Mouse (Mus musculus): Measurements from ENCODE around the gene Ubtd1. TPM values are rescaled to one million over a fixed set of nuclear protein-coding genes. Genes with fewer than 3 reads are reported as not detected.
A peak's percentile ranks its signal among the peaks of the same experiment; 100 is the strongest.

The Ubtd1 gene
- polyA plus RNA-seq, 1 experiment: 31.7 TPM

DNA sequence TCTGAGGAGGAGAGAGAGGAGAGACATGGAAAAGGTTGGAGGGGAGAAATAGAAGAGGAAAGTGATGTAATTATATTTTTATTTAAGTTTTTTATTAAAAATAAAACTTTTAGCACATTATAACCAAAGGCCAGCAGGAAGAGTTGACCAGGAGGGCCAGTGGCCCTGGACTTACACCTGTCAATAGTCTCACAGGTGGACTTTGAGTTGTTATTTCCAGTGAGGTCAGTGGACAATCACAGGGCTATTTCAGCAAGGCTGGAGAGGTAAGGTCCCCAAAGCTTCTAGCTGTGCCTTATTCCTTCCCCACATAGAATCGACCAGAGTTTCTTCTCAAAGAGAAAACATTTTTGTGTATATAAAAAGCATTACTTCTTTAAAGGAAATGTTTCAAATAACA lies 68.7 kb downstream of the Ubtd1 start:
- no peak overlapping the region for H3K4me3 ChIP-seq (replicated peaks; ENCODE audit: extremely low read depth, low read depth, low read length)
- DNase-seq: no peak
- H3K4me1 ChIP-seq (ENCODE audit: control insufficient read depth, insufficient read depth, low read length): peaks cover 4% of the 10 kb centered on the region
- TF ChIP-seq POLR2A (IDR thresholded peaks at IDR 0.05; ENCODE audit: borderline replicate concordance, extremely low read depth, low read depth, low read length): no peak
- TF ChIP-seq CTCF (IDR thresholded peaks at IDR 0.05; ENCODE audit: insufficient read depth, low read length): no peak
- WGBS: 92% methylated on average over 1 of the region's 1 CpGs

DNA sequence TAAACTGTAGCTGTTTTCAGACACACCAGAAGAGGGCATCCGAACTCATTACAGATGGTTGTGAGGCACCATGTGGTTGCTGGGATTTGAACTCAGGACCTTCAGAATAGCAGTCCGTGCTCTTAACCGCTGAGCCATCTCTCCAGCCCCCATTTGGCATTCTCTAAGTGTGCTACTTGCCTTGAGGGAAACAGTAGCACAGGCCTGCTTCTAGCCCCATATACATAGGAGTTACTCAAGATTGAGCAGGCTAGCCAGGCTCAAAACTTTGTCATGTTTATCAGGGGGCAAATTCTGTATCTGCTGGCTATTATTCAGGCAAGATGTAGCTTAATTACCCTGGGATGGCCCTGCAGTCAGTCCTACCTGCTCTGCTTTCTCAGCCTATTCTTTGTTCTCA lies 69.8 kb downstream of the Ubtd1 start:
- no peak for DNase-seq

DNA sequence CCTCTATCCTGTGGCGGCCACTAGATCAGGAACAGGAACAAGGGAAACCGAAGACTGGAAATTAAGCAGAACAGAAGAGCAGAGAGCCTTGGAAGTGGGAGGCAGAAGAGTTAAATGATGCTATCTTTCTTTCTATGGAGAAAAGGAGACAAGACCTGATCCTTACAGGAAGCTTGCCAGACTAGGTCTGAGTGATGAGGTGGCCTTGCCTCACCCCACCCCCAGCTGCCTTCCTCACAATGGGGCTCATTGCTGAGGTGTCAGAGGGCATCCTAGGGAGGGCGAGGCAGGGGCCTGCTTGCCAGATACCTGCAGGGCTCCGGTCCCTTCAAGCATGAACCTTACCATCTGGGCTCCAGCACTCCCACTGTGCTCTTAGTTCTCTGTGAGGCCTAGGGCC lies 70.4 kb downstream of the Ubtd1 start, which contains the start of gene 4933411K16Rik:
Gene 4933411K16Rik, plus strand, starts transcription at position 301 of the 400 bp plus-strand sequence.
- 86% methylated on average over 4 of the region's 4 CpGs for WGBS
- TF ChIP-seq CTCF (IDR thresholded peaks at IDR 0.05; ENCODE audit: insufficient read depth, low read length): no peak
- no peak for TF ChIP-seq POLR2A (IDR thresholded peaks at IDR 0.05; ENCODE audit: borderline replicate concordance, extremely low read depth, low read depth, low read length)
- H3K4me1 ChIP-seq (ENCODE audit: control insufficient read depth, insufficient read depth, low read length): no peaks in the 10 kb centered on the region
- no peak for DNase-seq
- H3K4me3 ChIP-seq (replicated peaks; ENCODE audit: extremely low read depth, low read depth, low read length): no peak within 1 kb of the TSS

More for the DNA sequence above, 69.8 kb downstream of the Ubtd1 start:
- WGBS: 82% methylated on average over 3 of the region's 3 CpGs
- Histone ChIP-seq H3K4me1 (ENCODE audit: control insufficient read depth, insufficient read depth, low read length) (no peaks in the 10 kb centered on the region), H3K4me3 (replicated peaks; ENCODE audit: extremely low read depth, low read depth, low read length) (no peak overlapping the region)
- TF ChIP-seq POLR2A (IDR thresholded peaks at IDR 0.05; ENCODE audit: borderline replicate concordance, extremely low read depth, low read depth, low read length): no peak

DNA sequence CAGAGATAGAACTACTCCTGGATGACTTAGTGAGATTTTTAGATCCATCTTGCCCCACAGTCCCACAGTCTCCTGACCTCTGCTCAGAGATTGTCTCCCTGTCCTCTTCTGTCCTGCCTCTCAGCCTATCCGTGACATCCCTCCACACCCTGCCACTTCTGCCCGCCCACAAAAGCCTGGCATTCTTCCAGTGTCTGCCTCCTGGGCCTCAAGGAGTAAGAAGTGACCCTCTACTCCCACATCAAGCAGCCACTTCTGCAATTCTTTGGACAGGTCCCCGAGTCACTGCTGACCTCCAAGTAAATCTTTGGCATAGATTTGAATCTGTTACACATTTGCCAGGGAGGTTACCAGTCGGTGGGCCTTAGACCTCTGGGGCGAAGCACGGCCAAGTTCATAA lies 72.7 kb downstream of the Ubtd1 start:
- peak; percentile 23 for DNase-seq
- Histone ChIP-seq H3K4me1 (ENCODE audit: control insufficient read depth, insufficient read depth, low read length) (no peaks in the 10 kb centered on the region), H3K4me3 (replicated peaks; ENCODE audit: extremely low read depth, low read depth, low read length) (no peak overlapping the region)
- 54% methylated on average over 6 of the region's 6 CpGs for WGBS
- TF ChIP-seq CTCF (IDR thresholded peaks at IDR 0.05; ENCODE audit: insufficient read depth, low read length) (no peak), POLR2A (IDR thresholded peaks at IDR 0.05; ENCODE audit: borderline replicate concordance, extremely low read depth, low read depth, low read length) (no peak)

DNA sequence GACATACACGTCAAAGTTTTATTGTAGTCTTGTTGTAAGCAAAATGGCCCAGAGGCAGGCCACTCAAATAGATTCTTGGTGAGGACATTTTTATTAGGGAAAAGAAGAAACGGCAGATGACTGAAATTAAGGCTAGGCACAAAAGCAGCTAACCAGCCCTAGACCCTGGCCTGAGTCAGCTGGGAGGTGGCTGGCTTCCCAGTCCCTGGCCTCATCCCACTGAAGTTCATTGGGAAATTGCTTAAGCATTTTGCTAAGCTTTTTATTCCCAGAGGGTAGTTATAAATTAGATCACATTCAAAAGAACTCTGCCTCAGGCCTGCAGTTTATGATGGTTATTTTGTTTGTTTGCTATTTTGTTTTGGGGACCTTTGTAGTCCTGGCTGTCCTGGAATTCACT lies 74.3 kb downstream of the Ubtd1 start:
- no peak overlapping the region for H3K4me3 ChIP-seq (replicated peaks; ENCODE audit: extremely low read depth, low read depth, low read length)
- H3K4me1 ChIP-seq (ENCODE audit: control insufficient read depth, insufficient read depth, low read length): no peaks in the 10 kb centered on the region
- WGBS: 77% methylated on average over 2 of the region's 2 CpGs
- no peak for TF ChIP-seq POLR2A (IDR thresholded peaks at IDR 0.05; ENCODE audit: borderline replicate concordance, extremely low read depth, low read depth, low read length)
- TF ChIP-seq CTCF (IDR thresholded peaks at IDR 0.05; ENCODE audit: insufficient read depth, low read length): no peak
- DNase-seq: no peak

DNA sequence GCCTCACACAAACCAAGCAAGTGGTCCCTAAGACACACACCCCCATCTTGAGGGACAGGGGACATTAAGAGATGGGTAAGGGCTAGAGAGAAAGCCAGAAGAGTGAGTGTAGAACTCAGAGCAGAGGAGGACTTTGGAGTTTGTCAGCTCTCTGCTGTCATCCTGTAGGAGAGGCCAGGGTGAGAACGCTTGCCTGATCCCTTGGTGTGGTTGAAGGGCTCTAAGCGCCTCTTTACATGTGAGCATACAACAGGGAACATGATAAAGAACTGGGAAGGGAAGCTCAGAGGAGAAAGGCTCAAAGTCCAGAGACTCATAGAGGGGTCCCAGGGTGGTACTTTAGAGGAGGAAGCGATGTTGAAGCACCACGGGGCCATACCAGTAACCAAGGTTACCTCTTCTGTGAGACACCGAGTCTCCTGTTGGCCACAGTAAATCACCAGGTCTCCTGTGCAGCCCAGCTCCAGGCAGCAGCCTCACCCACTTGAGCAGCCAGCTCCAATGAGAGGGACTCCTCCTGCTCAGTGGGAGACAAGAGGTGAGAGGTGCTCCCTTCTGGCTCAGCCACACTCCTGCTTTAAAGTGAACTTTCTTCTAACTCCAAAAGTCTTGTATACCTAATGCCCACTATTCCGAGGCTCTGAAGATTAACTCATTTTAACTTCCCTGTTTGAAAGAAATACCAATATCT lies 75.3 kb downstream of the Ubtd1 start:
- 78% methylated on average over 6 of the region's 6 CpGs for WGBS
- Histone ChIP-seq H3K4me1 (ENCODE audit: control insufficient read depth, insufficient read depth, low read length) (no peaks in the 10 kb centered on the region), H3K4me3 (replicated peaks; ENCODE audit: extremely low read depth, low read depth, low read length) (no peak overlapping the region)
- no peak for TF ChIP-seq CTCF (IDR thresholded peaks at IDR 0.05; ENCODE audit: insufficient read depth, low read length)
- no peak for TF ChIP-seq POLR2A (IDR thresholded peaks at IDR 0.05; ENCODE audit: borderline replicate concordance, extremely low read depth, low read depth, low read length)
- DNase-seq: no peak

DNA sequence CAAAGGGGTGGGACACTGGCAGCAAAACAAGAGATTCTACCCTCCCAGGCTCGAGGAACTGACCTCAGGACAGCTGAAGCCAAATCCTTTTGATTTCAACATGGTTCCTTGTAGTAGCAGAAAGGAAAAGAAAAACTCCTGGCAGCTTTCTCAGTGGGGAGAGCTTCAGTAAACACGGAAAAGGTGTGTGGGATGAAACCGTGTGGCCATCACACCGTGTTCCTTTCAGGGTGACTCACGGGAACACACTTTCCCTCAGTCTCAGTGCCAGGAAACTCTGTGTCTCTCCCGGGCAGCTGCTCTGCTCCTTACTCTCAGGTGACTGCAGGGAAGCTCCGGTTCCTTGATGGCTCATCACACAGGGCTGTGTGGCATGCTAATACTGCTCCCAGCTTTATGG lies 76.9 kb downstream of the Ubtd1 start:
- TF ChIP-seq CTCF (IDR thresholded peaks at IDR 0.05; ENCODE audit: insufficient read depth, low read length) (no peak), POLR2A (IDR thresholded peaks at IDR 0.05; ENCODE audit: borderline replicate concordance, extremely low read depth, low read depth, low read length) (no peak)
- DNase-seq: no peak
- no peak overlapping the region for H3K4me3 ChIP-seq (replicated peaks; ENCODE audit: extremely low read depth, low read depth, low read length)
- no peaks in the 10 kb centered on the region for H3K4me1 ChIP-seq (ENCODE audit: control insufficient read depth, insufficient read depth, low read length)
- WGBS: 47% methylated on average over 7 of the region's 7 CpGs

DNA sequence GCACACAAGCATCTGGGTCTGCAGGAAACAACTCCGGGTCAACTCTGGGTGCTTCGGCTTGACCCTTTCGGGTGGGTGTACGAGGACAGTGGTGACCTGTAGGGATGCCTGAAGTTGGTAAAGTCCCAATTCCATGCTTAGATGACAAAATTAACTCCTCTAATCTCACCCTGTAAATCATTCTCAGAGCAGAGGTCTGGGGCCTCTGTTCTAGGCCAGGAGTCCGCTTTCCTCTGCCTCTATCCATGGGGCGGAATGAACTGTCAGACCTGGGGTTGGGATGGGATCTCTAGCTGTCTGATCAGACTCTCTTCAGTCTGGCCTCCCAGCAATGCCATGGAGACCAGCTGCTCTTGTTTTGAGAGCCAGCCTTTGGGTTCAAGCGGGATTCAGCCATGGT lies 79.9 kb downstream of the Ubtd1 start:
- H3K4me1 ChIP-seq (ENCODE audit: control insufficient read depth, insufficient read depth, low read length): no peaks in the 10 kb centered on the region
- WGBS: 94% methylated on average over 7 of the region's 7 CpGs
- no peak overlapping the region for H3K4me3 ChIP-seq (replicated peaks; ENCODE audit: extremely low read depth, low read depth, low read length)
- no peak for DNase-seq
- no peak for TF ChIP-seq POLR2A (IDR thresholded peaks at IDR 0.05; ENCODE audit: borderline replicate concordance, extremely low read depth, low read depth, low read length)
- no peak for TF ChIP-seq CTCF (IDR thresholded peaks at IDR 0.05; ENCODE audit: insufficient read depth, low read length)

DNA sequence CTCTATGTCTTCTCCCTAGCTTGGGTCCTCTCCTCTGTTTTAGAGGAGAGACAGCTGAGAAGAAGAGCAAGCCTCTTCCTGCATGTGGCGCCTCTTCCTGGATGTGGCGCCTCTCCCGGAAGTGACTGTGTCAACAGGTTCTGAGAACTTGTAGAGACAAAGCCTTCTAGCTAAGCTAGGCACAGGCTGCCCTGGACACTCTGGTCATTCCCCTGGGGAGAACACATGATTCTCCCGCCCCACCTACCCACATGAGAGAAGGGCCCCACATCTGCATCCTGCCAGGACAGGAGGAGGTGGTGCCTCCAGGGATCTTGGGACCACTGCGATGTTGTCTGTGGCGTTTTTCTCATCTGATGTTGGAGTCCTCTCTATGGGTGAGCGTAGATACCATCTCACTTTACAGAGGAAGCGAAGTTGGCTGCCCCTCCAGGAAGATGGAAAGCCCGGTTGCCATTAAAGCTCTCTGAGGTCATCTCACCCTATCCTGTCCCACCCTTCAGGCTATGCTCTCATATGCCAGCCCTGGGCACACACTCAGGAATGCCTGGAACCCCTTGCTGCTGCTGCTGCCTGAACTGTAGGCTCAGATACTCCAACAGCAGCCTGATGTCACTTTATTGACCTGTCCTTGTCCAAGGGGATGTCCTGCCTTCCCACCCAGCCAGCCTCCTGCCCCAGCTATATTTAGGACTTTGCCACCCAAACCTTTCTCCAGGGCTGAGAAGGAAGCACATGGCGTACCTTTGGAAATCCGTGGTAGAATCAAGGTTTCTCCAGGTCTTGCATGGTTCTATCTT lies 87.1 kb downstream of the Ubtd1 start:
- Histone ChIP-seq H3K4me1 (ENCODE audit: control insufficient read depth, insufficient read depth, low read length) (no peaks in the 10 kb centered on the region), H3K4me3 (replicated peaks; ENCODE audit: extremely low read depth, low read depth, low read length) (peak overlapping the region; percentile 31)
- 43% methylated on average over 11 of the region's 11 CpGs for WGBS
- peak; percentile 33 for DNase-seq
- no peak for TF ChIP-seq CTCF (IDR thresholded peaks at IDR 0.05; ENCODE audit: insufficient read depth, low read length)
- TF ChIP-seq POLR2A (IDR thresholded peaks at IDR 0.05; ENCODE audit: borderline replicate concordance, extremely low read depth, low read depth, low read length): peak; percentile 34; the same call in 1 of the 2 replicates

DNA sequence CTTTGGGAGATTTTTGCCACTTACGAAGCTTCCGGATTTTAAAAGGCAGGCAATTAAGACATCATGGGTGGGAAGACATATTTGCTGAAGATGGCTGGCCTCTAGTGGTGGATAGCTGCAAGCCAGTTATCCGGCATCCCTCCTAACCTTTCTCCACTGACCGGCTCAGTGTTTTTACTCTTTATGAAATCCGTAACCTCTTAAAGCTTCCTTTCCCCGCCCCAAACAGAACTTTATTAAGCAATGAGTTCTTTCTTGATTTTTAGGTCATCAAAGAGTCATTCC lies 87.6 kb downstream of the Ubtd1 start:
- DNase-seq: no peak
- H3K4me1 ChIP-seq (ENCODE audit: control insufficient read depth, insufficient read depth, low read length): no peaks in the 10 kb centered on the region
- H3K4me3 ChIP-seq (replicated peaks; ENCODE audit: extremely low read depth, low read depth, low read length): no peak overlapping the region
- TF ChIP-seq POLR2A (IDR thresholded peaks at IDR 0.05; ENCODE audit: borderline replicate concordance, extremely low read depth, low read depth, low read length) (no peak), CTCF (IDR thresholded peaks at IDR 0.05; ENCODE audit: insufficient read depth, low read length) (peak; percentile 53)
- 37% methylated on average over 6 of the region's 6 CpGs for WGBS

Data from lung, adult 2 months (tissue).